Mouse (Mus musculus) midbrain, embryonic 16.5 days (tissue): Measurements from ENCODE around the gene Sgo2a. TPM values are rescaled to one million over a fixed set of nuclear protein-coding genes. Genes with fewer than 3 reads are reported as not detected.

Source experiments
- ATAC-seq: fragments of 200-750 bp; cut with Nextera tagmentation; 2 replicates; pipeline ENCODE4 v1.8.0; 2017; ENCODE audit warnings: moderate TSS enrichment
- H3K27ac ChIP-seq: fragments of 300-500 bp; sonication (generic); 2 replicates; pipeline ENCODE4 v1.5.1; 2014; ENCODE audit warnings: mild to moderate bottlenecking, low read length, mixed read lengths
- H3K27me3 ChIP-seq: fragments of 300-500 bp; sonication (generic); 2 replicates; pipeline ENCODE4 v1.6.1; 2014; ENCODE audit warnings: low read depth, low read length, mixed read lengths; ENCODE audit not compliant: control insufficient read depth, insufficient read depth
- H3K36me3 ChIP-seq: fragments of 300-500 bp; sonication (generic); 2 replicates; pipeline ENCODE4 v1.6.1; 2014; ENCODE audit warnings: mild to moderate bottlenecking, low read length, moderate library complexity, mixed read lengths; ENCODE audit not compliant: control insufficient read depth, insufficient read depth
- H3K4me1 ChIP-seq: fragments of 300-500 bp; sonication (generic); 2 replicates; pipeline ENCODE4 v1.6.1; 2014; ENCODE audit warnings: mild to moderate bottlenecking, low read length, mixed read lengths; ENCODE audit not compliant: control insufficient read depth, insufficient read depth
- H3K4me2 ChIP-seq: fragments of 300-500 bp; sonication (generic); 2 replicates; pipeline ENCODE4 v1.6.1; 2014; ENCODE audit warnings: mild to moderate bottlenecking, low read length, mixed read lengths
- H3K4me3 ChIP-seq: fragments of 300-500 bp; sonication (generic); 2 replicates; pipeline ENCODE4 v1.5.1; 2014; ENCODE audit warnings: low read depth, mild to moderate bottlenecking, low read length, moderate library complexity, mixed read lengths
- H3K9ac ChIP-seq: fragments of 300-500 bp; sonication (generic); 2 replicates; pipeline ENCODE4 v1.6.1; 2014; ENCODE audit warnings: low read depth, low read length, mixed read lengths
- H3K9me3 ChIP-seq: fragments of 300-500 bp; sonication (generic); replicated peaks from 2 replicates; pipeline ENCODE4 v1.6.1; 2014; ENCODE audit warnings: mild to moderate bottlenecking, low read length, mixed read lengths; ENCODE audit not compliant: control insufficient read depth, poor library complexity, severe bottlenecking
- WGBS: fragments of 180-500 bp; shearing (Covaris S2); extraction: QIAGEN DNeasy Blood & Tissue Kit; methylation state at CpG from one replicate; pipeline ENCODE4 v1.1.7; 2014; 5-methylcytosine and 5-hydroxymethylcytosine counted together
- polyA plus RNA-seq: library from polyadenylated mRNA; unstranded; fragments of >200 nt; fragmentation: Nextera tagmentation; extraction: Ambion mirVana; gene quantifications from 2 replicates; pipeline ENCODE4 v1.2.1, GENCODE M21; 2015

Sgo2a gene
- polyA plus RNA-seq, 1 experiment from 2014 or later: 2.0 TPM

DNA sequence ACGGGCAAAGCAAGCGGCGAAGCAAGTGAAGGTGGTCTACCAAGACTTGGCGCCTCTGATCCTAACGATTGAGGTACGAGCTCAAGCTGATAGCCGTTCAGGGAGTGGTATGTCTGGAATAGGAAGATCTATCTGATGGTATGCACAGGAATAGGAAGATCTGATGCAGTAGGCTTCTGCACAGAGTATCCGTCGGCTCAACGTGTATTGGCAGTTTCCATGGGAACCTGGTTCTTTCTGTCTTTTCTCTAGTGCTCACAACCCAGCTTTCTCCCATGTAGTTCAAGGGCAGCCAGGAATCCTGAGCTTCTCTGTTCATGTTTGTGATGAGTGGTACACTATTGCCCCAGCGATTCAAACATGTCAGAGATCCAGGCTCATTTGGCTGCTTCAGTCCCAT, 74.3 kb downstream of the Sgo2a start:
- H3K27me3 ChIP-seq: no peaks in the 10 kb centered on the region
- 86% methylated on average over 11 of the region's 11 CpGs for WGBS
- H3K9me3 ChIP-seq: no peaks in the 10 kb centered on the region
- no peaks in the 10 kb centered on the region for H3K4me1 ChIP-seq
- no peak overlapping the region for H3K27ac ChIP-seq
- H3K9ac ChIP-seq: no peak overlapping the region
- H3K4me2 ChIP-seq: no peak overlapping the region
- no peaks in the 10 kb centered on the region for H3K36me3 ChIP-seq
- ATAC-seq: peak; percentile 58
- H3K4me3 ChIP-seq: no peak overlapping the region

GRCm38 (mm10) chr1:58071006-58071405, 75.2 kb downstream of the Sgo2a start:
- Histone ChIP-seq H3K4me1 (no peaks in the 10 kb centered on the region), H3K9ac (no peak overlapping the region), H3K4me3 (no peak overlapping the region), H3K27ac (no peak overlapping the region), H3K27me3 (no peaks in the 10 kb centered on the region), H3K4me2 (no peak overlapping the region), H3K36me3 (no peaks in the 10 kb centered on the region), H3K9me3 (no peaks in the 10 kb centered on the region)
- ATAC-seq: no peak
- 83% methylated on average over 9 of the region's 9 CpGs for WGBS

DNA sequence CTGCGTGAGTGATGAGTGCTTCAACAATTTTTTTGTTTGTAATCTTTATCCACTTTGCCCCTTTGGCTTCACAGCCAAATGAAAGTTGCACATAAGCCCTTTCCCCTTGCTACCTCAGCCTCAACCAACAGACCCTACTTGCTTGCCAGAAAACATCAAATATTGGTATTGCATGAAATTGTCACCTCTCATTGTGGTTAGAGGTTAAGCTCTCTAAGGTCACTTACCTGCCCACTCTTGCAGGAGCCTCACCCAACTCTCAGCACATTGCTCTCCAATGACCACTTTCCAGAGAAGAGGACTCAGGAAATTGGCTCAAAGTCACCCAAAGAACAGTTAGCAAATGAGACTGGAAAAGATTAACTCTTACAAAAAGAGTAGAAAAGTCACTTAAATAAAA, 75.7 kb downstream of the Sgo2a start:
- no peaks in the 10 kb centered on the region for H3K9me3 ChIP-seq
- 89% methylated on average over 1 of the region's 1 CpGs for WGBS
- H3K27me3 ChIP-seq: no peaks in the 10 kb centered on the region
- ATAC-seq: no peak
- H3K27ac ChIP-seq: no peak overlapping the region
- H3K4me3 ChIP-seq: no peak overlapping the region
- no peak overlapping the region for H3K4me2 ChIP-seq
- no peaks in the 10 kb centered on the region for H3K4me1 ChIP-seq
- H3K9ac ChIP-seq: no peak overlapping the region
- no peaks in the 10 kb centered on the region for H3K36me3 ChIP-seq

DNA sequence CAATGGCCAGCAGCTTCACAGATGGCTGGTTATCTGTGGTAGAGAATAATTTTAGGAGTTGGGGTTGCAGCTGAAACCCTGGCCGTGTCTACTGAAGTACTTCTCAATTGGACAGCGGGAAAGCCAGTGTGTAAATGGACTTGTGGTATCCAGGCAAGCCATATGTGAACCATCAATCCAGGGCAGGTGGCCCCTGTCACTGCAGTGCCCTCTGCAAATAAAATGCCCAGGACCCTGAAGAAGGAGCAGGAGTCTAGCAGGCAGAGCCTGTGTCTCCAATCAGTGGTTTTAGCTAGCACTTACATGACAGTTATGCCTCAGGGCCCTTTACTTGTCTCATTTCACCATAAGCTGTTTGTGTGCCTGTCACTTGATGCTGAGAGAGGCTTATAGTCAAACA, 76.6 kb downstream of the Sgo2a start:
- 88% methylated on average over 2 of the region's 2 CpGs for WGBS
- Histone ChIP-seq H3K27ac (no peak overlapping the region), H3K9me3 (no peaks in the 10 kb centered on the region), H3K9ac (no peak overlapping the region), H3K4me2 (no peak overlapping the region), H3K4me3 (no peak overlapping the region), H3K36me3 (no peaks in the 10 kb centered on the region), H3K4me1 (no peaks in the 10 kb centered on the region), H3K27me3 (no peaks in the 10 kb centered on the region)
- ATAC-seq: no peak

DNA sequence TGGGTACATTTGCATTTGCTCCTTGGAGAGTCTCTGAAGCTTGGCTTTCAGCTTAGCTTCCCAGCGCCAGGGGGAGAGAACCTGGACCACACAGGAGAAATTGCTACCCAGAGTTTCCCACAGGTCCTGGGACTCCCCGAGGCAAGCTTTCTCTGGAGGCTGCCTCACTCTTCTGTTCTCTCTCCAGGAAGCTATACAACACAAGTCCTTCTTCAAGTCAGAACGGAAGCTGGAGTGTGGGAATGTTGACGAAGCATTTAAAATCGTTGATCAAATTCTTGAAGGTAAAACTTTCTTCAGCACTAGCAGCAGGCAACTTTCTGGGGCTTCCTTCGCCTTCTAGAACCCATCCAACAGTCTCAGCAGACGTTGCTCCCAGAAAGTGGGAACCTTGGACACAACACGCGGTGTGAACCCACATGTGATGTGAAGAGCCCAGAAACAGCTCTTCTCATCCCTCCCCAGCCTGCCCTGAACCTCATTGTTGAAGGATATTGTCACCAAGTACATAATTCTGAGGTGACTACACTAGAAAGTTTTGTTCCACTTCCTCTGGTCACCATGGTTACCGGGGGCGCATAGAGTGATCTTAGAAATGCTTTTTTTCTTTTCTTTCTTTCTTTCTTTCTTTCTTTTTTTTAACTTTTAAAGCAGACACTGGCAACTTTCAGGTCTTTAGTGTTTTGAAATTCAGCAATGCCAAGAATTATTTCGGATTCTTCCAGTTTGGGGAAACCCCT, 77.4 kb downstream of the Sgo2a start:
- WGBS: 74% methylated on average over 12 of the region's 12 CpGs
- no peaks in the 10 kb centered on the region for H3K4me1 ChIP-seq
- H3K4me2 ChIP-seq: no peak overlapping the region
- H3K9ac ChIP-seq: no peak overlapping the region
- H3K9me3 ChIP-seq: no peaks in the 10 kb centered on the region
- ATAC-seq: no peak
- H3K36me3 ChIP-seq: no peaks in the 10 kb centered on the region
- H3K4me3 ChIP-seq: no peak overlapping the region
- H3K27me3 ChIP-seq: no peaks in the 10 kb centered on the region
- no peak overlapping the region for H3K27ac ChIP-seq

- Histone ChIP-seq H3K27ac (no peak overlapping the region), H3K9me3 (no peaks in the 10 kb centered on the region), H3K36me3 (no peaks in the 10 kb centered on the region), H3K4me3 (no peak overlapping the region), H3K4me2 (no peak overlapping the region), H3K9ac (no peak overlapping the region), H3K27me3 (no peaks in the 10 kb centered on the region), H3K4me1 (no peaks in the 10 kb centered on the region)
- 95% methylated on average over 2 of the region's 2 CpGs for WGBS
- no peak for ATAC-seq
Observed at GRCm38 (mm10) chr1:58074266-58074665, 78.5 kb downstream of the Sgo2a start.

Other genes with a start within 250 kb of the Sgo2a start
- 83.6 and 88.7 TPM in 2 replicates for gene Spats2l, start 221.8 kb upstream of the Sgo2a start, polyA plus RNA-seq
- gene Kctd18, start 23.0 kb downstream of the Sgo2a start, polyA plus RNA-seq: 31.3 and 34.5 TPM in 2 replicates
- gene Aox1, start 34.0 kb downstream of the Sgo2a start, polyA plus RNA-seq: 0.11 and 0.18 TPM in 2 replicates
- 0.23 and 0.53 TPM in 2 replicates for gene Aox3, start 117.2 kb downstream of the Sgo2a start, polyA plus RNA-seq
- gene Aox4, start 214.4 kb downstream of the Sgo2a start, polyA plus RNA-seq: 0.28 and 0.53 TPM in 2 replicates